Mouse (Mus musculus) heart, postnatal 0 days (tissue): ENCODE results near the gene Pgrmc1.

Experiments used
- CTCF ChIP-seq: IDR thresholded peaks from 2 replicates; pipeline ENCODE4 v1.5.1; 2016; ENCODE audit warnings: antibody characterized with exemption, control low read depth, low read depth
- EP300 ChIP-seq: IDR thresholded peaks from 2 replicates; pipeline ENCODE4 v1.6.1; 2016; ENCODE audit warnings: antibody characterized with exemption, low read depth

GRCm38 (mm10) chrX:36598861-36599344, 897 bp downstream of the Pgrmc1 start:
- TF ChIP-seq CTCF (no peak), EP300 (no peak)
